Mouse (Mus musculus) olfactory bulb, adult 2 months (tissue): Measurements from ENCODE around the gene Tbx21. TPM values are rescaled to one million over a fixed set of nuclear protein-coding genes. Genes with fewer than 3 reads are reported as not detected.

Experiments used
- H3K27ac ChIP-seq: fragments of 200-500 bp; 2 replicates; pipeline ENCODE4 v1.5.1; 2012; ENCODE audit warnings: low read depth, low read length; ENCODE audit not compliant: insufficient read depth
- H3K4me1 ChIP-seq: fragments of 200-500 bp; 2 replicates; pipeline ENCODE4 v1.6.1; 2012; ENCODE audit warnings: low read length; ENCODE audit not compliant: control insufficient read depth, insufficient read depth
- H3K4me3 ChIP-seq: fragments of 200-500 bp; 2 replicates; pipeline ENCODE4 v1.5.1; 2012; ENCODE audit warnings: mild to moderate bottlenecking, low read depth, low read length, moderate library complexity; ENCODE audit not compliant: insufficient read depth
- CTCF ChIP-seq: fragments of 200-500 bp; IDR thresholded peaks from 2 replicates; pipeline ENCODE4 v1.5.1; 2012; ENCODE audit warnings: low read depth, mild to moderate bottlenecking, low read length, moderate library complexity; ENCODE audit not compliant: insufficient read depth
- POLR2A ChIP-seq: fragments of 200-500 bp; IDR thresholded peaks from 2 replicates; pipeline ENCODE4 v1.6.1; 2012; ENCODE audit warnings: mild to moderate bottlenecking, low read depth, low read length, moderate library complexity; ENCODE audit not compliant: insufficient read depth
- WGBS: fragments of 180-500 bp; shearing (Covaris S2); methylation state at CpG from one replicate; pipeline ENCODE4 v1.1.7; 2018; 5-methylcytosine and 5-hydroxymethylcytosine counted together
- polyA plus RNA-seq: library from polyadenylated mRNA; stranded (reverse); fragments of >200 nt; gene quantifications from 2 replicates; pipeline ENCODE4 v1.2.4, GENCODE M21; 2012; ENCODE audit warnings: low replicate concordance; ENCODE audit not compliant: missing spikeins, insufficient read depth, insufficient read length

Gene Tbx21
- polyA plus RNA-seq, 1 experiment = not detected

DNA sequence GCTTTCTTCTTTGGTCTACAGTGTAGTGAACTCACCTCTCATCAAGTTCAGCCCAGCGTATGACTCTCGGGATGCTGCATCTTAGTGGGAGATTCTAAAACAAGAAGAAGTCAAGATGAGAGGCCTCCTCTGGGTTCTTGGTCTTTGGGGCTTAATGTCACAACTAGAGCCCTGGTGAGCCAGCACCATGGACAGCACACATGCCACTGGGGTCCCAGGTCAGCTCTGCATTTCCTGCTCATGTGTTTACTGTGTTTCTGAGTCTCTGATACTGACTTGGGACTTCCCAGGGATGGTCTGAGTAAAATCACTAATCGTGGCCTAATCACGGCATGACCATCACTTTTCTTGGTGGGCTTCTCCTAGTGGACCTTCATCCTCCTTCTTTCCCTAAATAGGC lies 36.4 kb downstream of the Tbx21 start:
- Histone ChIP-seq H3K27ac (no peak overlapping the region), H3K4me1 (peaks cover 6% of the 10 kb centered on the region), H3K4me3 (no peak overlapping the region)
- no peak for TF ChIP-seq POLR2A
- no peak for TF ChIP-seq CTCF
- 84% methylated on average over 4 of the region's 4 CpGs for WGBS

- no peak overlapping the region for H3K4me3 ChIP-seq
- no peaks in the 10 kb centered on the region for H3K4me1 ChIP-seq
- TF ChIP-seq POLR2A (no peak), CTCF (no peak)
- 83% methylated on average over 8 of the region's 8 CpGs for WGBS
- H3K27ac ChIP-seq = no peak overlapping the region
Observed at GRCm38 (mm10) chr11:97074235-97074634, 40.9 kb downstream of the Tbx21 start.

- Histone ChIP-seq H3K4me1 (no peaks in the 10 kb centered on the region), H3K27ac (no peak overlapping the region), H3K4me3 (no peak overlapping the region)
- TF ChIP-seq CTCF = no peak
- TF ChIP-seq POLR2A = no peak
- WGBS = 28% methylated on average over 3 of the region's 3 CpGs
Observed at GRCm38 (mm10) chr11:97072533-97072932, 42.6 kb downstream of the Tbx21 start.

DNA sequence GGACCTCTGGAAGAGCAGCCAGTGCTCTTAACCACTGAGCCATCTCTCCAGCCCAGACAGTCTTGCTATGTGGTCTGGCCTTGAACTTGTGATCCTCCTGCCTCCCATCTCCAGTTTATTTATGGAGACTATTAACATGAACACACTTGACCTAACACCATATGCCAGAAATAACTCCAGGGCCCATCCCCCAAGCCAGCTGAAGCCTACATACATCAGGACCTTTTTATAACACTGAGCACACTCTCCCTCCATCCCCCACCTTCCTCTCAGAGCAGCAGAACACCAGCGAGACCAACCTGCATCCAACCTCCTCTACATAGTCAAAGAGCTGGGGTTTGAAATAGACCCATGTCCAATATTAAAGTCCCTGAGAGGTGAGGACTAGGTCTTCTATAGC lies 44.0 kb downstream of the Tbx21 start:
- Histone ChIP-seq H3K27ac (no peak overlapping the region), H3K4me1 (no peaks in the 10 kb centered on the region)
- TF ChIP-seq CTCF = no peak
- no peak for TF ChIP-seq POLR2A

GRCm38 (mm10) chr11:97069770-97070169 lies 45.4 kb downstream of the Tbx21 start:
- no peak overlapping the region for H3K4me3 ChIP-seq
- no peak for TF ChIP-seq POLR2A
- no peak for TF ChIP-seq CTCF
- no peaks in the 10 kb centered on the region for H3K4me1 ChIP-seq
- no peak overlapping the region for H3K27ac ChIP-seq
- 94% methylated on average over 2 of the region's 2 CpGs for WGBS

More for the DNA sequence above, 44.0 kb downstream of the Tbx21 start:
- no peak overlapping the region for H3K4me3 ChIP-seq
- 84% methylated on average over 1 of the region's 1 CpGs for WGBS

- TF ChIP-seq CTCF = no peak
- no peak for TF ChIP-seq POLR2A
- Histone ChIP-seq H3K4me3 (no peak overlapping the region), H3K27ac (no peak overlapping the region), H3K4me1 (no peaks in the 10 kb centered on the region)
- 76% methylated on average over 1 of the region's 1 CpGs for WGBS
Observed at GRCm38 (mm10) chr11:97069333-97069732, 45.8 kb downstream of the Tbx21 start.

GRCm38 (mm10) chr11:97066656-97067360 lies 48.3 kb downstream of the Tbx21 start:
- no peak for TF ChIP-seq CTCF
- no peak for TF ChIP-seq POLR2A
- Histone ChIP-seq H3K4me3 (no peak overlapping the region), H3K4me1 (no peaks in the 10 kb centered on the region), H3K27ac (no peak overlapping the region)
- 74% methylated on average over 22 of the region's 22 CpGs for WGBS

GRCm38 (mm10) chr11:97065538-97066295 lies 49.4 kb downstream of the Tbx21 start:
- H3K27ac ChIP-seq = no peak overlapping the region
- no peaks in the 10 kb centered on the region for H3K4me1 ChIP-seq
- WGBS = 92% methylated on average over 12 of the region's 12 CpGs
- TF ChIP-seq CTCF = no peak
- no peak for TF ChIP-seq POLR2A
- no peak overlapping the region for H3K4me3 ChIP-seq

- Histone ChIP-seq H3K27ac (no peak overlapping the region), H3K4me1 (no peaks in the 10 kb centered on the region), H3K4me3 (no peak overlapping the region)
- TF ChIP-seq POLR2A (no peak), CTCF (no peak)
- 87% methylated on average over 3 of the region's 3 CpGs for WGBS
Observed at GRCm38 (mm10) chr11:97063921-97064295, 51.2 kb downstream of the Tbx21 start.
